Mouse (Mus musculus): ENCODE data around the gene Prl2a1. TPM values are rescaled to one million over a fixed set of nuclear protein-coding genes. Genes with fewer than 3 reads are reported as not detected.
"Not testable (repeated sequence)": the region's sequence is repeated elsewhere in the genome, so short reads cannot be mapped to it uniquely, and the experiment has no call there.

Prl2a1 gene
- total RNA-seq (2021): not detected

GRCm38 (mm10) chr13:27801354-27801753 lies at the start of gene Prl2a1:
Gene Prl2a1, plus strand, starts transcription at chr13:27801654.
- intact Hi-C loops (cut with DNase I): no loop called here
- DNase-seq: no peak

GRCm38 (mm10) chr13:27780704-27781103 lies 20.8 kb upstream of the Prl2a1 start, which contains the start of gene Prl7c1:
Gene Prl7c1, minus strand, starts transcription at chr13:27780804.
- DNase-seq; intact Hi-C loops (cut with DNase I): not testable (repeated sequence)

- intact Hi-C loops (cut with DNase I): no loop called here
These were observed 2.2 kb upstream of the Prl2a1 start for GRCm38 (mm10) chr13:27799303-27799702.

GRCm38 (mm10) chr13:27802765-27803164 lies 1.3 kb downstream of the Prl2a1 start:
- intact Hi-C loops (cut with DNase I): no loop called here
- DNase-seq: no peak

More at GRCm38 (mm10) chr13:27799303-27799702, 2.2 kb upstream of the Prl2a1 start:
- DNase-seq: no peak

- intact Hi-C loops (cut with DNase I): no loop called here
- no peak for DNase-seq
These were observed 47.6 kb downstream of the Prl2a1 start, which contains the start of gene Prl2c1 for GRCm38 (mm10) chr13:27849042-27849441. Gene Prl2c1, plus strand, starts transcription at chr13:27849342.

Other genes with a start within 250 kb of the Prl2a1 start
- not detected for gene Prl8a9, start 237.0 kb upstream of the Prl2a1 start, total RNA-seq (2021)
- not detected for gene Prl8a1, start 219.5 kb upstream of the Prl2a1 start, total RNA-seq (2021)
- not detected for gene Prl7b1, start 191.1 kb upstream of the Prl2a1 start, total RNA-seq (2021)
- not detected for gene Prl7a1, start 159.2 kb upstream of the Prl2a1 start, total RNA-seq (2021)
- gene Prl7a2, start 133.6 kb upstream of the Prl2a1 start, total RNA-seq (2021): not detected
- gene Prl7d1, start 84.9 kb upstream of the Prl2a1 start, total RNA-seq (2021): not detected
- gene Prl7c1, start 20.9 kb upstream of the Prl2a1 start, total RNA-seq (2021): not detected
- gene Prl2c1, start 47.7 kb downstream of the Prl2a1 start, total RNA-seq (2021): not detected
- gene Prl4a1, start 214.6 kb downstream of the Prl2a1 start, total RNA-seq (2021): not detected

All from heart, postnatal 10 days (tissue).